Mouse (Mus musculus) MEL (cell line): ENCODE measurements around the gene Tbc1d1. TPM values are rescaled to one million over a fixed set of nuclear protein-coding genes. Genes with fewer than 3 reads are reported as not detected.

Experiments used
- DNase-seq: peaks from one replicate; pipeline ENCODE4 v3.0.0; 2011; ENCODE audit warnings: low read depth, low spot score
- H3K27ac ChIP-seq: 2 replicates; pipeline ENCODE4 v1.5.1; 2012; ENCODE audit warnings: low read depth, mild to moderate bottlenecking, control low read depth, low read length, moderate library complexity; ENCODE audit not compliant: control insufficient read depth
- H3K27me3 ChIP-seq, 2 experiments: fragments of 150-350 bp in 1 of 2; sonication (generic) in 1 of 2; 2 replicates each; pipeline ENCODE4 v1.6.1; 2012; ENCODE audit warnings: low read length in 2 of 2, mild to moderate bottlenecking in 2 of 2, improper control_type of control experiment in 1 of 2, moderate library complexity in 1 of 2; ENCODE audit not compliant: insufficient read depth in 2 of 2, control insufficient read depth in 1 of 2
- H3K36me3 ChIP-seq, 2 experiments: 2 replicates each; pipeline ENCODE4 v1.6.1; 2012 to 2014; ENCODE audit warnings: low read length in 2 of 2, improper control_type of control experiment in 1 of 2, inconsistent platforms in 1 of 2, mild to moderate bottlenecking in 1 of 2; ENCODE audit not compliant: insufficient read depth in 2 of 2, control insufficient read depth in 1 of 2
- H3K4me1 ChIP-seq, 2 experiments: fragments of 150-350 bp in 1 of 2; sonication (generic) in 1 of 2; 2 replicates each; pipeline ENCODE4 v1.6.1; 2012; ENCODE audit warnings: low read length in 2 of 2, improper control_type of control experiment in 1 of 2, mild to moderate bottlenecking in 1 of 2; ENCODE audit not compliant: insufficient read depth in 2 of 2, control insufficient read depth in 1 of 2
- H3K4me3 ChIP-seq, 2 experiments: fragments of 150-350 bp in 1 of 2; sonication (generic) in 1 of 2; 2 replicates each; pipeline ENCODE4 v1.5.1; 2012; ENCODE audit warnings: low read depth in 2 of 2, low read length in 2 of 2, mild to moderate bottlenecking in 2 of 2, moderate library complexity in 2 of 2, control low read depth in 1 of 2, improper control_type of control experiment in 1 of 2; ENCODE audit not compliant: control insufficient read depth in 1 of 2, insufficient read depth in 1 of 2
- H3K79me2 ChIP-seq: 2 replicates; pipeline ENCODE4 v1.6.1; 2012; ENCODE audit warnings: mild to moderate bottlenecking, low read length, moderate library complexity; ENCODE audit not compliant: control insufficient read depth, poor library complexity, insufficient read depth
- H3K9ac ChIP-seq: 2 replicates; pipeline ENCODE4 v1.6.1; 2012; ENCODE audit warnings: low read depth, mild to moderate bottlenecking, control low read depth, low read length, moderate library complexity; ENCODE audit not compliant: control insufficient read depth, poor library complexity, severe bottlenecking
- H3K9me3 ChIP-seq: fragments of 150-350 bp; sonication (generic); replicated peaks from 2 replicates; pipeline ENCODE4 v1.6.1; 2012; ENCODE audit warnings: mild to moderate bottlenecking, low read length, improper control_type of control experiment, moderate library complexity; ENCODE audit not compliant: insufficient read depth
- BHLHE40 ChIP-seq: IDR thresholded peaks from 2 replicates; pipeline ENCODE4 v1.6.1; 2012; ENCODE audit warnings: low read depth, mild to moderate bottlenecking, inconsistent platforms, low read length, improper control_type of control experiment, borderline replicate concordance
- CTCF ChIP-seq, 3 experiments: IDR thresholded peaks in 2 of 3; conservative IDR thresholded peaks in 1 of 3; 2 replicates each; pipeline ENCODE4 v1.5.1; 2011 to 2012; ENCODE audit warnings: low read length in 3 of 3, low read depth in 2 of 3, mild to moderate bottlenecking in 2 of 3, improper control_type of control experiment in 1 of 3, inconsistent platforms in 1 of 3, mixed read lengths in 1 of 3, moderate library complexity in 1 of 3; ENCODE audit not compliant: control insufficient read depth in 1 of 3, insufficient read depth in 1 of 3, poor library complexity in 1 of 3, severe bottlenecking in 1 of 3
- E2F4 ChIP-seq: IDR thresholded peaks from 2 replicates; pipeline ENCODE4 v1.6.1; 2011; ENCODE audit warnings: low read depth, low read length, improper control_type of control experiment, borderline replicate concordance
- ELF1 ChIP-seq: IDR thresholded peaks from 2 replicates; pipeline ENCODE4 v1.6.1; 2014; ENCODE audit warnings: low read depth, mild to moderate bottlenecking, inconsistent platforms, low read length, improper control_type of control experiment, moderate library complexity
- GABPA ChIP-seq: IDR thresholded peaks from 2 replicates; pipeline ENCODE4 v1.6.1; 2012; ENCODE audit warnings: low read depth, mild to moderate bottlenecking, inconsistent platforms, low read length, improper control_type of control experiment, moderate library complexity
- HCFC1 ChIP-seq: IDR thresholded peaks from 2 replicates; pipeline ENCODE4 v1.6.1; 2012; ENCODE audit warnings: low read depth, mild to moderate bottlenecking, inconsistent platforms, low read length, improper control_type of control experiment, moderate library complexity
- JUND ChIP-seq: IDR thresholded peaks from 2 replicates; pipeline ENCODE4 v1.6.1; 2011; ENCODE audit warnings: low read depth, mild to moderate bottlenecking, improper control_type of control experiment, low read length
- KAT2A ChIP-seq: conservative IDR thresholded peaks from 2 replicates; pipeline ENCODE4 v1.6.1; 2012; ENCODE audit warnings: low read depth, low read length, improper control_type of control experiment, inconsistent platforms
- MAFK ChIP-seq: IDR thresholded peaks from 2 replicates; pipeline ENCODE4 v1.6.1; 2011; ENCODE audit warnings: low read depth, mild to moderate bottlenecking, low read length, improper control_type of control experiment, borderline replicate concordance
- MAZ ChIP-seq: IDR thresholded peaks from 2 replicates; pipeline ENCODE4 v1.6.1; 2012; ENCODE audit warnings: low read depth, mild to moderate bottlenecking, inconsistent platforms, low read length, improper control_type of control experiment
- MXI1 ChIP-seq: IDR thresholded peaks from 2 replicates; pipeline ENCODE4 v1.6.1; 2011; ENCODE audit warnings: mild to moderate bottlenecking, low read depth, low read length, improper control_type of control experiment
- MYC ChIP-seq: IDR thresholded peaks from 2 replicates; pipeline ENCODE4 v1.6.1; 2011; ENCODE audit warnings: low read depth, mild to moderate bottlenecking, low read length, improper control_type of control experiment, moderate library complexity
- NRF1 ChIP-seq: IDR thresholded peaks from 2 replicates; pipeline ENCODE4 v1.6.1; 2014; ENCODE audit warnings: low read depth, mild to moderate bottlenecking, inconsistent platforms, low read length, improper control_type of control experiment, moderate library complexity; ENCODE audit not compliant: poor library complexity, insufficient read depth, severe bottlenecking
- RCOR1 ChIP-seq: IDR thresholded peaks from 2 replicates; pipeline ENCODE4 v1.6.1; 2012; ENCODE audit warnings: low read depth, mild to moderate bottlenecking, inconsistent platforms, low read length, improper control_type of control experiment
- SMC3 ChIP-seq: IDR thresholded peaks from 2 replicates; pipeline ENCODE4 v1.6.1; 2011; ENCODE audit warnings: low read depth, low read length, improper control_type of control experiment
- TAL1 ChIP-seq: IDR thresholded peaks from 2 replicates; pipeline ENCODE4 v1.6.1; 2012; ENCODE audit warnings: mild to moderate bottlenecking, inconsistent platforms, low read length, moderate library complexity, mixed read lengths
- TBP ChIP-seq: IDR thresholded peaks from 2 replicates; pipeline ENCODE4 v1.8.0; 2011; ENCODE audit warnings: low read depth, low read length, improper control_type of control experiment
- TCF12 ChIP-seq: IDR thresholded peaks from 2 replicates; pipeline ENCODE4 v1.6.1; 2014; ENCODE audit warnings: low read depth, mild to moderate bottlenecking, inconsistent platforms, low read length, improper control_type of control experiment, moderate library complexity
- USF1 ChIP-seq: IDR thresholded peaks from 2 replicates; pipeline ENCODE4 v1.6.1; 2014; ENCODE audit warnings: low read depth, mild to moderate bottlenecking, inconsistent platforms, low read length, improper control_type of control experiment, moderate library complexity
- USF2 ChIP-seq, 2 experiments: IDR thresholded peaks; 2 replicates each; pipeline ENCODE4 v1.6.1; 2011 to 2012; ENCODE audit warnings: improper control_type of control experiment in 2 of 2, low read length in 2 of 2, borderline replicate concordance in 1 of 2, inconsistent platforms in 1 of 2, low read depth in 1 of 2, mild to moderate bottlenecking in 1 of 2; ENCODE audit not compliant: insufficient read depth in 1 of 2
- ZC3H11A ChIP-seq: IDR thresholded peaks from 2 replicates; pipeline ENCODE4 v1.6.1; 2012; ENCODE audit warnings: low read depth, mild to moderate bottlenecking, inconsistent platforms, low read length, improper control_type of control experiment
- ZKSCAN1 ChIP-seq: IDR thresholded peaks from 2 replicates; pipeline ENCODE4 v1.6.1; 2012; ENCODE audit warnings: low read depth, mild to moderate bottlenecking, inconsistent platforms, low read length, improper control_type of control experiment, moderate library complexity
- polyA plus RNA-seq, 2 experiments: library from polyadenylated mRNA; stranded (reverse) in 1 of 2; unstranded in 1 of 2; fragments of >175 nt in 1 of 2; fragments of >200 nt in 1 of 2; gene quantifications; 2 replicates each; pipeline versions ENCODE4 v1.2.1 to v1.2.4; 2012; ENCODE audit warnings: low replicate concordance in 2 of 2, low read depth in 1 of 2; ENCODE audit not compliant: insufficient read length in 2 of 2, insufficient read depth in 1 of 2, missing spikeins in 1 of 2
- total RNA-seq: library from RNA; depleted of rRNA; stranded (reverse); fragments of 300-350 nt; gene quantifications from 2 replicates; pipeline ENCODE4 v1.2.3, GENCODE M21; 2012

Gene Tbc1d1
- total and polyA plus RNA-seq, 3 experiments, result 22.5 to 24.4 TPM; not detected in 1

DNA sequence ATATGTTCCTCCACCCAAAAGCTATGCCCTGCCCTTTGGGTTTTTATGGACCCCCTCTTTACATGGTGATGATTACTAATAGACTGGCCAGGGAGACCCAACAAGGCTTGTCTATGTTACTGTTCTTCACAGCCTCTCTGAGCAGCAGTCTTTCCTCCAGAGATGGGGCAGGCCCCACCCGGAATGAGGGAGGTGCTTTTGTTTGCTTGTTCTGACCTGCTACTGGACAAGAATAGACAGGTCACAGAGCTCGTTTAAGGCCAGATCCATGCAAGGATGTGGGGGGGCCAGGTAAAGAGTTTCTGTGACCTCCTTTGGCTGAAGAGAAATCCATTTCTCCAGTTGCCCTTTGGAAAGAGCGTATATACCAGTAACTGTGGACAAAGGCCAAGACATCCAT lies 72.1 kb downstream of the Tbc1d1 start:
- DNase-seq, result no peak
- TF ChIP-seq ZC3H11A (no peak), KAT2A (no peak), ZKSCAN1 (no peak), SMC3 (no peak), MAZ (no peak), NRF1 (no peak), JUND (no peak), USF2 (IDR thresholded peaks at IDR 0.05; ENCODE audit: borderline replicate concordance in 1 of 2, insufficient read depth in 1 of 2, low read depth in 1 of 2, low read length in 2 of 2) (no peak)
- peaks cover 0 to 3% of the 10 kb centered on the region in 2 experiments; a peak in 2 of 4 replicates for H3K36me3 ChIP-seq
- no peaks in the 10 kb centered on the region for H3K9me3 ChIP-seq
- peaks cover 3 to 8% of the 10 kb centered on the region in 2 experiments for H3K4me1 ChIP-seq
- no peak overlapping the region for H3K4me3 ChIP-seq
- no peak overlapping the region for H3K27ac ChIP-seq
- H3K79me2 ChIP-seq, result peaks cover 5% of the 10 kb centered on the region
- no peak overlapping the region for H3K9ac ChIP-seq
- H3K27me3 ChIP-seq, result no peaks in the 10 kb centered on the region

DNA sequence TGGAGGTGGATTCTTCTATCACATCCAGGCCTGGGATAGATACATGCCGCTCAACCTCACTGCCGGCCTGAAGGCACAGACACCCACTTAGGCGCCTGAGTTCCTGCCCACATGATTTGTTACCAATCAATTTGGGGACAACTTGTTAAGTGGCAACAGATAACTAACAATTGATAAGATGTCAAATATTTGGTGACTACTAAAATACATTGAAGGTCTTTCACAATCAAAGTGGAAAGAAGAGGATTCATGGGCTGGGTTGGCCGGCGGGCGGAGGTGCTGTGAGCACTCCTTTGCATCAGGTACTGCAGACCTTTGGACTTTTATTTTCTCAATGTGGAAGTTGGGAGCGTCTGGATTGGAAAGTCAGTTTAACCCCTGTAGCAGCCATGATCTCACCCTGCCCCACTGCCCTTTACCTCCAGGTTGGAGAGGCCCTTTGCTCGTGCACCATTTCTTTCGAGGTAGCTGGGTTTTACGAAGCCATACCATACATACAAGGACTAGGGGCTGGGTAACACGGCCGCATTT lies 73.3 kb downstream of the Tbc1d1 start:
- peaks cover 0 to 3% of the 10 kb centered on the region in 2 experiments; a peak in 2 of 4 replicates for H3K36me3 ChIP-seq
- peak overlapping the region; percentile 7; the same call in 1 of the 2 replicates for H3K27ac ChIP-seq
- peak; percentile 21 for DNase-seq
- peaks cover 6 to 14% of the 10 kb centered on the region in 2 experiments for H3K4me1 ChIP-seq
- peak overlapping the region; percentile 75 for H3K9ac ChIP-seq
- H3K27me3 ChIP-seq, result no peaks in the 10 kb centered on the region
- peaks cover 5% of the 10 kb centered on the region for H3K79me2 ChIP-seq
- TF ChIP-seq KAT2A (no peak), USF1 (no peak), MYC (no peak), HCFC1 (no peak), GABPA (no peak), RCOR1 (no peak), MAFK (no peak), TAL1 (no peak), TBP (no peak), TCF12 (no peak), ZC3H11A (no peak), MXI1 (no peak), ELF1 (no peak), CTCF (IDR thresholded peaks at IDR 0.05 in 2 of 3, conservative IDR thresholded peaks at IDR 0.05 in 1 of 3; ENCODE audit: control insufficient read depth in 1 of 3, insufficient read depth in 1 of 3, low read depth in 2 of 3, low read length in 3 of 3, poor library complexity in 1 of 3, severe bottlenecking in 1 of 3) (no peak), BHLHE40 (no peak), E2F4 (no peak), MAZ (no peak), USF2 (IDR thresholded peaks at IDR 0.05; ENCODE audit: borderline replicate concordance in 1 of 2, insufficient read depth in 1 of 2, low read depth in 1 of 2, low read length in 2 of 2) (no peak)
- H3K9me3 ChIP-seq, result no peaks in the 10 kb centered on the region
- peak overlapping the region; percentile 66 to 97 for H3K4me3 ChIP-seq
